Mouse (Mus musculus) stomach, embryonic 16.5 days (tissue): ENCODE measurements around the gene Lamb2. TPM values are rescaled to one million over a fixed set of nuclear protein-coding genes. Genes with fewer than 3 reads are reported as not detected.

Source experiments
- ATAC-seq: fragments of 200-750 bp; cut with Nextera tagmentation; 2 replicates; pipeline ENCODE4 v1.8.0; 2017; ENCODE audit warnings: moderate number of reproducible peaks, moderate TSS enrichment; ENCODE audit not compliant: insufficient read depth, low FRiP score
- H3K27ac ChIP-seq: fragments of 300-500 bp; sonication (generic); 2 replicates; pipeline ENCODE4 v1.5.1; 2014; ENCODE audit warnings: low read length
- H3K27me3 ChIP-seq: fragments of 300-500 bp; sonication (generic); 2 replicates; pipeline ENCODE4 v1.6.1; 2014; ENCODE audit warnings: low read length, control low read depth, mixed read lengths; ENCODE audit not compliant: control insufficient read depth, insufficient read depth
- H3K36me3 ChIP-seq: fragments of 300-500 bp; sonication (generic); 2 replicates; pipeline ENCODE4 v1.6.1; 2014; ENCODE audit warnings: low read length; ENCODE audit not compliant: control insufficient read depth, insufficient read depth
- H3K4me1 ChIP-seq: fragments of 300-500 bp; sonication (generic); 2 replicates; pipeline ENCODE4 v1.6.1; 2014; ENCODE audit warnings: low read length, control low read depth, mixed read lengths; ENCODE audit not compliant: control insufficient read depth, insufficient read depth
- H3K4me2 ChIP-seq: fragments of 300-500 bp; sonication (generic); 2 replicates; pipeline ENCODE4 v1.6.1; 2014; ENCODE audit warnings: low read depth, low read length, mixed read lengths
- H3K4me3 ChIP-seq: fragments of 300-500 bp; sonication (generic); replicated peaks from 2 replicates; pipeline ENCODE4 v1.5.1; 2014; ENCODE audit warnings: mild to moderate bottlenecking, low read length
- H3K9ac ChIP-seq: fragments of 300-500 bp; sonication (generic); 2 replicates; pipeline ENCODE4 v1.6.1; 2014; ENCODE audit warnings: low read length
- H3K9me3 ChIP-seq: fragments of 300-500 bp; sonication (generic); replicated peaks from 2 replicates; pipeline ENCODE4 v1.6.1; 2016; ENCODE audit warnings: low read length, control low read depth; ENCODE audit not compliant: control insufficient read depth
- WGBS: fragments of 180-500 bp; shearing (Covaris S2); extraction: QIAGEN DNeasy Blood & Tissue Kit; methylation state at CpG from one replicate; pipeline ENCODE4 v1.1.7; 2014; 5-methylcytosine and 5-hydroxymethylcytosine counted together
- polyA plus RNA-seq: library from polyadenylated mRNA; unstranded; fragments of >200 nt; fragmentation: Nextera tagmentation; extraction: Ambion mirVana; gene quantifications from 2 replicates; pipeline ENCODE4 v1.2.1, GENCODE M21; 2015

Gene Lamb2
- polyA plus RNA-seq, 1 experiment from 2014 or later: 61.4 TPM

DNA sequence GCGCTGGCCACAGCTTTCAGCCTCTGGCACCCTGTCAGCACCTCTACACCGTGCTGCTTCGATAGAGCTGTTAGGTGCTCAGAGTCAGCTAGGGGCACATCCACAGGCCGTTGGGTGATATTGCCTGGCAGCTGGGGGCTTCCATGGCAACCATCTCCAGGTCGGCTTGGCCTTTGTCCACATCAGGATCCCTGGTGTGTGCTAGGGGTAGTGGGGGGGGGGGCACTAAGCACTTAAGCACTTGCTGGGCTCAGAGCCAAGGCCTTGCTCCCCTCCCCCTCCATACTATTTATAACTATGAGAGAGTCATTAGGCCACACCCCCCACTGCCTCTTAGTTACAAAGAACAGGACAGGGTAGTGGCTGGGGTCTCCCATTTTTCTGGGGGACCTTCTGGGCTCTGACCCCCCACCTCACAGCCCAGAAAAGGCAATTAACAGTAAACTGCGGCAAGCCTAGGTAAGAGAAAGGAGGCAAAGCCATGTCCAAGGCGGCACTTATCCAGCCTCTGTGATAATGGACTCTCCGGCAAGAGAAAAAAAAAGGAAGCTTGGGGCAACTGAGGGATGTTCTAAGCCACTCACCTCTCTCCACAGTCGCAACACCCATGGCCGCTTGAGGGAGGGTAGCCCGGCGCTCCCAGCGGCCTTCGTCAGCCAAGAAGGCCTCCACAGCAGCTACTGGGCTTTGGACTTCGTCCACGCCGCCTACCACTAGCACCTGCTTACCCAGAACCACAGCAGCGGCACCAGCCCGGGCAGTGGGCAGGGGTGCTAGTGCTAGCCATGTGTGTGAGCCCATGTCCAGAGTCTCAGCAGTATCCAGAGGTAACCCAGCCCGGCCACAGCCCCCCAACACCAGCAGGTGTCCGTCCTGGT is 29.0 kb upstream of the Lamb2 start:
- peaks cover 31% of the 10 kb centered on the region for H3K4me1 ChIP-seq
- no peaks in the 10 kb centered on the region for H3K36me3 ChIP-seq
- H3K27me3 ChIP-seq: no peaks in the 10 kb centered on the region
- peak overlapping the region; percentile 91 for H3K4me2 ChIP-seq
- peak; percentile 34 for ATAC-seq
- H3K9ac ChIP-seq: peak overlapping the region; percentile 79
- peak overlapping the region; percentile 65 for H3K27ac ChIP-seq
- peak overlapping the region; percentile 67 for H3K4me3 ChIP-seq
- no peaks in the 10 kb centered on the region for H3K9me3 ChIP-seq
- WGBS: 54% methylated on average over 21 of the region's 21 CpGs

- Histone ChIP-seq H3K4me2 (peak overlapping the region; percentile 91), H3K36me3 (no peaks in the 10 kb centered on the region), H3K9me3 (no peaks in the 10 kb centered on the region), H3K27ac (peak overlapping the region; percentile 65), H3K27me3 (no peaks in the 10 kb centered on the region), H3K4me1 (peaks cover 31% of the 10 kb centered on the region), H3K4me3 (peak overlapping the region; percentile 67), H3K9ac (peak overlapping the region; percentile 79)
- ATAC-seq: no peak
- WGBS: 75% methylated on average over 6 of the region's 6 CpGs
These were observed 28.4 kb upstream of the Lamb2 start for GRCm38 (mm10) chr9:108451170-108451493.

GRCm38 (mm10) chr9:108451519-108452160 is 27.9 kb upstream of the Lamb2 start:
- no peak for ATAC-seq
- H3K9ac ChIP-seq: peak overlapping the region; percentile 79
- H3K36me3 ChIP-seq: no peaks in the 10 kb centered on the region
- peak overlapping the region; percentile 91 for H3K4me2 ChIP-seq
- H3K27ac ChIP-seq: peak overlapping the region; percentile 91
- peaks cover 31% of the 10 kb centered on the region for H3K4me1 ChIP-seq
- H3K27me3 ChIP-seq: no peaks in the 10 kb centered on the region
- H3K9me3 ChIP-seq: no peaks in the 10 kb centered on the region
- peak overlapping the region; percentile 67 for H3K4me3 ChIP-seq
- 51% methylated on average over 6 of the region's 6 CpGs for WGBS

DNA sequence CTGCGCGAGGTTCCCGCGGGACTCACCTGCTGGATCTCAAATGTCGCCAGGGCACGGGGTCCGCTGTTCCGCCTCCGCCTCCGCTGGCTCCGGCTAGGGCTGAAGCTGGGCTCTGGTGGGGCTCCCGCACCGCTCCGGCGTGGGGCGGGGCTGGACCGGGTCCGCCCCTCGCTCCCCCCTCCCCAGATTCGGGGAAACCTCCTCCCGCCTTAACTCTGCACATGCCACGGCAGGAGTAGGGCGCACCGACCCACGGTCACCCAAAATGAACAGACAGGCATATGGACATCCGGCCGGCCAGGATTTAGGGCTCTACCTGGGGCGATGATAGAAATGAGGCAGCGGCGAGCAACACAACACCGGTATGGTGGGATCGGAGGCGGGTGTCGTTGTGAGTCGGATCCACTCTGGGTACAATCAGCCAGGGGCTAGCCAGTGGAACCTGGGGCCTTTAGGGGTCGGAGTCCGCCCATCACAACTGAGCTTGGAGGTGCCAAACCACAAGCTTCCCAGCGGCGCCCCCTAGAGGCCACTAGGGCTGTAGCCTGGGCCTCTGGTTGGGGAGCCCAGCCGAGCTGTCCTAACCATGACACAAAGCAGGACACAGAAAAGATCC is 27.1 kb upstream of the Lamb2 start:
- WGBS: under 1% methylated on average over 40 of the region's 40 CpGs
- Histone ChIP-seq H3K4me2 (peak overlapping the region; percentile 91), H3K27ac (peak overlapping the region; percentile 91), H3K9me3 (no peaks in the 10 kb centered on the region), H3K27me3 (no peaks in the 10 kb centered on the region), H3K4me3 (peak overlapping the region; percentile 67), H3K36me3 (no peaks in the 10 kb centered on the region), H3K9ac (peak overlapping the region; percentile 79), H3K4me1 (peaks cover 31% of the 10 kb centered on the region)
- ATAC-seq: peak; percentile 87

- 30% methylated on average over 6 of the region's 6 CpGs for WGBS
- Histone ChIP-seq H3K4me1 (peaks cover 31% of the 10 kb centered on the region), H3K4me3 (peak overlapping the region; percentile 67), H3K9ac (peak overlapping the region; percentile 79), H3K4me2 (peak overlapping the region; percentile 91), H3K27ac (peak overlapping the region; percentile 91), H3K27me3 (no peaks in the 10 kb centered on the region), H3K9me3 (no peaks in the 10 kb centered on the region), H3K36me3 (no peaks in the 10 kb centered on the region)
- ATAC-seq: peak; percentile 0; the same call in 1 of the 2 replicates
These were observed 26.6 kb upstream of the Lamb2 start for GRCm38 (mm10) chr9:108452911-108453310.

DNA sequence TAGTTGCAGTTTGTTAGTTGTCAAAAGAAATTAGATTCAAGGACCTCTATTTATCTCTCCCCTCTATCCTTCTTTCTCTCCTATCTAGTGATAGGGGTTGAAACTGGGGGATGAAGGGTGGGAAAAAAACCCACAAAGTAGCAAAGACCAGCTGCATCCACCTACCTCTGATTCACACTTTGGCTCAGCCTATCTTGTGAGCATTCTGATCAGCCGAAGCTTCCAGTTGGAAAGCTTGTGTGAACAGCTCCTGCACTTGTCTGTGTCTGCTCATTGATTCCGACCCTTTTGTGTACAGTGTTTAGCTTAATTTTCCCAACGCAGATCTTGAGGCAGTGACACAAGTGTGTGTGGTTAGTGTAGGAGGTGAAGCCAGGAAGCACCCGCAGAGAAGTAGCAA is 26.1 kb upstream of the Lamb2 start:
- Histone ChIP-seq H3K4me2 (peak overlapping the region; percentile 91), H3K4me3 (no peak overlapping the region; the same call in 1 of the 2 replicates), H3K4me1 (peaks cover 31% of the 10 kb centered on the region), H3K36me3 (no peaks in the 10 kb centered on the region), H3K9me3 (no peaks in the 10 kb centered on the region), H3K27me3 (no peaks in the 10 kb centered on the region), H3K9ac (peak overlapping the region; percentile 79), H3K27ac (peak overlapping the region; percentile 91)
- ATAC-seq: no peak
- WGBS: 43% methylated on average over 4 of the region's 4 CpGs

DNA sequence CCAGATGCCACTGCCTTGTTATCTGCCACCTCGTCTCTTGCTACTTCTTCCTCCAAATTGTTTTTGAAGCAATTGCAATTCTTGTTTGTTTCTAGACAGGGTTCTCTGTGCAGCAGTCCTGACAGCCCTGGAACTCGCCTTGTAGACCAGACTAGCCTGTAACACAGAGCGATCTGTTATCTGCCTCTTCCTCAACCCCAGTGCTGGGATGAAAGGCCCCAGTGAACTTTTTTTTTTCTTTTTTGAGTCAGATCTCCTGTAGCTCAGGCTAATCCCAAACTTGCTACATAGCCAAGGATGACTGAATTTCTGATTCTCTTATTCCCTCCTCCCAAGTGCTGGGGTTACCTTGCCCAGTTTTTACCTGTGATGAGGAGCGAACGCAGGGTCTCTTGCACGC is 25.1 kb upstream of the Lamb2 start:
- Histone ChIP-seq H3K4me3 (no peak overlapping the region), H3K27ac (no peak overlapping the region), H3K27me3 (no peaks in the 10 kb centered on the region), H3K36me3 (no peaks in the 10 kb centered on the region), H3K9me3 (no peaks in the 10 kb centered on the region), H3K9ac (no peak overlapping the region), H3K4me1 (peaks cover 31% of the 10 kb centered on the region), H3K4me2 (no peak overlapping the region)
- WGBS: 85% methylated on average over 6 of the region's 6 CpGs
- ATAC-seq: no peak

DNA sequence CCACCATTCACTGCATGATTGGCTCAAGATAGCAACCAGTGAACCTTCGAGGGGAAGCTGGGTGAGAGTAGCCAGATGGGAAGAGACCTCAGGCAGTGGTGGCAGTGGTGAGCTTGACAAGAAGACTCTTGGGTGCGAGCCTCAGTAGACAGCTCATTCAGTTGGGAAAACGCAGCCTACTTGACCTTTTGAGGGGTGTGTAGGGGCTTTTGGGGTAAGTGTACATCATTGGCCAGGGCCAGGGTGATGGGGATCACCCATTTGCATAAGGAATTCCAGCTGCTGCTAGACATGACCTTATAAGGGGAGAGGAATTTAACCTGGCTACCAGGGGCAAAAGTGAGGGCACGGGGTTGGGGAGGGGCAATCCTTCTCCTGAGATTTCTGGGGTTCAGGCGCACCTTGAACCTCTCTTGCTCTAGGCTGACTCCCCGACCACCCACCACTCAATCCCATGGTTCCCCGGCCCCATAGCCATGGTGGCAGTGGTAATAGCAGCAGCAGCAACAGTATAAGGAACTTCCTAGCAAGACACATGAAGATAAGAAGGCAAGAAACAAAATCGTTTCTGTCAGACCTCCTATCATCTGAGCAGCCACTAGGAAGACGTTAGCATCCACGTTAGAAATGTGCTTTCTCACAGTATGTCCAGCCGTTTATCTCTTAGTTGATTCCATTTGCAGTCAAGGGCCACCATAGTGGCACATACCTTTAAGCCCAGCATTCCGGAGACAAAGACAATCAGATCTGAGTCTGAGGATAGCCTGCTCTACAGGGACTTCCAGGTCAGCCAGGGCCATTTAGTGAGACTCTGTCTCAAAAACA is 23.6 kb upstream of the Lamb2 start:
- 66% methylated on average over 12 of the region's 12 CpGs for WGBS
- H3K4me1 ChIP-seq: peaks cover 20% of the 10 kb centered on the region
- H3K9ac ChIP-seq: no peak overlapping the region

More for the DNA sequence above, 23.6 kb upstream of the Lamb2 start:
- H3K27ac ChIP-seq: no peak overlapping the region
- no peaks in the 10 kb centered on the region for H3K9me3 ChIP-seq
- H3K4me2 ChIP-seq: no peak overlapping the region
- ATAC-seq: no peak
- no peak overlapping the region for H3K4me3 ChIP-seq
- H3K36me3 ChIP-seq: no peaks in the 10 kb centered on the region
- no peaks in the 10 kb centered on the region for H3K27me3 ChIP-seq
